Mouse (Mus musculus): Measurements from ENCODE around the gene Olfr1555-ps1. TPM values are rescaled to one million over a fixed set of nuclear protein-coding genes. Genes with fewer than 3 reads are reported as not detected.

Olfr1555-ps1 gene
- polyA plus RNA-seq, 1 experiment: not detected

DNA sequence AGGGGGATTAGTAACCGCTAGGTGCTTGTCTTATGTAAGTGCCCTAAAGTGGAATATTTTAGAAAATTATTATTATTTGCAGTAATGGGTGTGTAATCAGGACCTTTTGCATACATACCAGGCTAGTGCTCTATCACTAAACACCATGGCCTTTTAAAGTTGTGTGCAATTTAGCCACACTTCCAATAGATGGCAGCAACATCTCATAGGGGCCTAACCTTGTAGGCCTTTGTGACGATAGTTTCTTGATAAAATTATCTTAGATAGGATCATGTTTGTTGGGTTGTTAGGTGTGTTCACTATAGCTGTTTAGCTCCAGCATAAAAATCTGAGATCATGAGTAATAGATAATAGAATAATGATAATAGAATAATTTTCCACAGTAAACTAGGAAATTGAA, 35.6 kb downstream of the Olfr1555-ps1 start:
- TF ChIP-seq MAX (IDR thresholded peaks at IDR 0.05; ENCODE audit: low read depth): no peak
- TF ChIP-seq TCF3 (IDR thresholded peaks at IDR 0.05; ENCODE audit: insufficient read length, low read depth): no peak
- TF ChIP-seq E2F4 (IDR thresholded peaks at IDR 0.05; ENCODE audit: insufficient read depth): no peak
- no peak for TF ChIP-seq POLR2A (IDR thresholded peaks at IDR 0.05; ENCODE audit: insufficient read length, low read depth)
- no peak for TF ChIP-seq REST (IDR thresholded peaks at IDR 0.05; ENCODE audit: insufficient read depth, insufficient read length)
- TF ChIP-seq CEBPB (IDR thresholded peaks at IDR 0.05; ENCODE audit: insufficient read depth, poor library complexity, severe bottlenecking): no peak
- no peak for TF ChIP-seq SRF (IDR thresholded peaks at IDR 0.05; ENCODE audit: control insufficient read depth, insufficient read length, low read depth)
- TF ChIP-seq MYOG (IDR thresholded peaks at IDR 0.05; ENCODE audit: control insufficient read depth in 1 of 3, insufficient read depth in 1 of 3, insufficient read length in 2 of 3, low read depth in 2 of 3): no peak
- TF ChIP-seq POLR2AphosphoS2 (IDR thresholded peaks at IDR 0.05; ENCODE audit: insufficient read length, low read depth): no peak
- TF ChIP-seq TCF12 (IDR thresholded peaks at IDR 0.05; ENCODE audit: insufficient read depth, poor library complexity, severe bottlenecking): no peak
- TF ChIP-seq USF1 (IDR thresholded peaks at IDR 0.05; ENCODE audit: low read depth): no peak
- no peak for TF ChIP-seq MYOD1 (IDR thresholded peaks at IDR 0.05; ENCODE audit: control insufficient read depth in 1 of 3, insufficient read length in 2 of 3, low read depth in 2 of 3)
- no peaks in the 10 kb centered on the region for H3K79me2 ChIP-seq (ENCODE audit: control insufficient read depth, insufficient read depth)
- H3K4me2 ChIP-seq (ENCODE audit: low read depth): no peak overlapping the region
- no peak overlapping the region for H3K4me3 ChIP-seq
- no peak overlapping the region for H3ac ChIP-seq (ENCODE audit: control insufficient read depth, insufficient read length)
- H3K27me3 ChIP-seq (ENCODE audit: control insufficient read depth, insufficient read depth, insufficient read length): no peaks in the 10 kb centered on the region
- no peaks in the 10 kb centered on the region for H3K36me3 ChIP-seq (ENCODE audit: control insufficient read depth, insufficient read depth)

- Histone ChIP-seq H3K4me3 (no peak within 1 kb of the TSS), H3ac (ENCODE audit: control insufficient read depth, insufficient read length) (no peak within 1 kb of the TSS), H3K36me3 (ENCODE audit: control insufficient read depth, insufficient read depth) (no peaks in the 10 kb centered on the region), H3K79me2 (ENCODE audit: control insufficient read depth, insufficient read depth) (no peaks in the 10 kb centered on the region), H3K27me3 (ENCODE audit: control insufficient read depth, insufficient read depth, insufficient read length) (no peaks in the 10 kb centered on the region), H3K4me2 (ENCODE audit: low read depth) (no peak within 1 kb of the TSS)
- TF ChIP-seq POLR2AphosphoS2 (IDR thresholded peaks at IDR 0.05; ENCODE audit: insufficient read length, low read depth) (no peak), TCF12 (IDR thresholded peaks at IDR 0.05; ENCODE audit: insufficient read depth, poor library complexity, severe bottlenecking) (no peak), USF1 (IDR thresholded peaks at IDR 0.05; ENCODE audit: low read depth) (no peak), MYOD1 (IDR thresholded peaks at IDR 0.05; ENCODE audit: control insufficient read depth in 1 of 3, insufficient read length in 2 of 3, low read depth in 2 of 3) (no peak), CEBPB (IDR thresholded peaks at IDR 0.05; ENCODE audit: insufficient read depth, poor library complexity, severe bottlenecking) (no peak), TCF3 (IDR thresholded peaks at IDR 0.05; ENCODE audit: insufficient read length, low read depth) (no peak), E2F4 (IDR thresholded peaks at IDR 0.05; ENCODE audit: insufficient read depth) (no peak), MYOG (IDR thresholded peaks at IDR 0.05; ENCODE audit: control insufficient read depth in 1 of 3, insufficient read depth in 1 of 3, insufficient read length in 2 of 3, low read depth in 2 of 3) (no peak), POLR2A (IDR thresholded peaks at IDR 0.05; ENCODE audit: insufficient read length, low read depth) (no peak), REST (IDR thresholded peaks at IDR 0.05; ENCODE audit: insufficient read depth, insufficient read length) (no peak), SRF (IDR thresholded peaks at IDR 0.05; ENCODE audit: control insufficient read depth, insufficient read length, low read depth) (no peak), MAX (IDR thresholded peaks at IDR 0.05; ENCODE audit: low read depth) (no peak)
Measured at GRCm38 (mm10) chr19:12123103-12123502, 46.8 kb downstream of the Olfr1555-ps1 start, which contains the start of gene Olfr76. Gene Olfr76 (minus strand): TSS chr19:12123203.

DNA sequence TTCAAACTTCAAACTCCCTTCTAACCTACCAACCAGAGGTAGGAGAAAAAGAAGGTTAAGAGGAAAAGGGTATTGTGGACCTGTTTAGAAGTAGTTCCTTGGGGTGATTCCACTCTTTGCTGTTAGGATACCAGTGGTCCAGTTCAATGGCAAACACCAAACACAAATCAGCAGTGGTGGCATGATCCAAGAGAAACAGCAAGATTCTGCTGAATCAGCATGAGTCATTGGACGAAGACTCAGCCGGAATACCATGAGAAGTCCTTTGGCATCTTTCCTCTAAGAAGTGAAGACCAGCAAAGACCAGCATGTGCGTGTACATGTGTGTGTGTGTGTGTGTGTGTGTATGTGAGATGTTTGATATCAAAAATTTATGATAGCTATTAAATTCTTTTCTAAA, 53.4 kb downstream of the Olfr1555-ps1 start:
- Histone ChIP-seq H3K79me2 (ENCODE audit: control insufficient read depth, insufficient read depth) (no peaks in the 10 kb centered on the region), H3ac (ENCODE audit: control insufficient read depth, insufficient read length) (no peak overlapping the region), H3K36me3 (ENCODE audit: control insufficient read depth, insufficient read depth) (no peaks in the 10 kb centered on the region), H3K4me3 (no peak overlapping the region), H3K4me2 (ENCODE audit: low read depth) (no peak overlapping the region), H3K27me3 (ENCODE audit: control insufficient read depth, insufficient read depth, insufficient read length) (no peaks in the 10 kb centered on the region)
- no peak for TF ChIP-seq USF1 (IDR thresholded peaks at IDR 0.05; ENCODE audit: low read depth)
- TF ChIP-seq TCF12 (IDR thresholded peaks at IDR 0.05; ENCODE audit: insufficient read depth, poor library complexity, severe bottlenecking): no peak
- TF ChIP-seq CEBPB (IDR thresholded peaks at IDR 0.05; ENCODE audit: insufficient read depth, poor library complexity, severe bottlenecking): no peak
- TF ChIP-seq MYOD1 (IDR thresholded peaks at IDR 0.05; ENCODE audit: control insufficient read depth in 1 of 3, insufficient read length in 2 of 3, low read depth in 2 of 3): no peak
- no peak for TF ChIP-seq TCF3 (IDR thresholded peaks at IDR 0.05; ENCODE audit: insufficient read length, low read depth)
- no peak for TF ChIP-seq MAX (IDR thresholded peaks at IDR 0.05; ENCODE audit: low read depth)
- no peak for TF ChIP-seq SRF (IDR thresholded peaks at IDR 0.05; ENCODE audit: control insufficient read depth, insufficient read length, low read depth)
- TF ChIP-seq POLR2AphosphoS2 (IDR thresholded peaks at IDR 0.05; ENCODE audit: insufficient read length, low read depth): no peak
- no peak for TF ChIP-seq MYOG (IDR thresholded peaks at IDR 0.05; ENCODE audit: control insufficient read depth in 1 of 3, insufficient read depth in 1 of 3, insufficient read length in 2 of 3, low read depth in 2 of 3)
- no peak for TF ChIP-seq POLR2A (IDR thresholded peaks at IDR 0.05; ENCODE audit: insufficient read length, low read depth)
- no peak for TF ChIP-seq REST (IDR thresholded peaks at IDR 0.05; ENCODE audit: insufficient read depth, insufficient read length)
- TF ChIP-seq E2F4 (IDR thresholded peaks at IDR 0.05; ENCODE audit: insufficient read depth): no peak

DNA sequence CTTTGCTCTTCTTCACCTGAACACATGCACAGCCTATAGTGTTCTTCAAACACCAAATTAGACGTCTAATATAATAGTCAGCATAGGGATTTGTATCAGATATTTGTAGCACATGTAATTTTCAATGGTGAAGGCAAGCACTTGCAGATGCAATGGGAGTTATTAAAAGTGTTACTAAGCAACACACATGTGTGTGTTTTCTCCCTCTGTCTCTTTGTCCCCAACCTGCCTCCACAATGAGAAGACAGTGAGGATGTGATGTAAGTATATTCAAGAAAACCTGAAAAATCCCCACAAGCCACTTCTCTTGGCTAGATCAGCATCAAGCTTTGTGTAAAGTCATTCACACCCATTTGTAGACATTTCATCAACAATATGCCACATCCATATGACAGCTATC, 54.1 kb downstream of the Olfr1555-ps1 start, which contains the start of gene Olfr1428:
Gene Olfr1428, minus strand, starts transcription at position 101 of the 400 bp plus-strand sequence.
- Histone ChIP-seq H3K4me2 (ENCODE audit: low read depth) (no peak within 1 kb of the TSS), H3K36me3 (ENCODE audit: control insufficient read depth, insufficient read depth) (no peaks in the 10 kb centered on the region)

More for the DNA sequence above, 54.1 kb downstream of the Olfr1555-ps1 start, which contains the start of gene Olfr1428:
- no peaks in the 10 kb centered on the region for H3K79me2 ChIP-seq (ENCODE audit: control insufficient read depth, insufficient read depth)
- H3ac ChIP-seq (ENCODE audit: control insufficient read depth, insufficient read length): no peak within 1 kb of the TSS
- no peak within 1 kb of the TSS for H3K4me3 ChIP-seq
- H3K27me3 ChIP-seq (ENCODE audit: control insufficient read depth, insufficient read depth, insufficient read length): no peaks in the 10 kb centered on the region
- TF ChIP-seq MYOG (IDR thresholded peaks at IDR 0.05; ENCODE audit: control insufficient read depth in 1 of 3, insufficient read depth in 1 of 3, insufficient read length in 2 of 3, low read depth in 2 of 3) (no peak), SRF (IDR thresholded peaks at IDR 0.05; ENCODE audit: control insufficient read depth, insufficient read length, low read depth) (no peak), E2F4 (IDR thresholded peaks at IDR 0.05; ENCODE audit: insufficient read depth) (no peak), USF1 (IDR thresholded peaks at IDR 0.05; ENCODE audit: low read depth) (no peak), TCF12 (IDR thresholded peaks at IDR 0.05; ENCODE audit: insufficient read depth, poor library complexity, severe bottlenecking) (no peak), TCF3 (IDR thresholded peaks at IDR 0.05; ENCODE audit: insufficient read length, low read depth) (no peak), REST (IDR thresholded peaks at IDR 0.05; ENCODE audit: insufficient read depth, insufficient read length) (no peak), CEBPB (IDR thresholded peaks at IDR 0.05; ENCODE audit: insufficient read depth, poor library complexity, severe bottlenecking) (no peak), MAX (IDR thresholded peaks at IDR 0.05; ENCODE audit: low read depth) (no peak), POLR2A (IDR thresholded peaks at IDR 0.05; ENCODE audit: insufficient read length, low read depth) (no peak), MYOD1 (IDR thresholded peaks at IDR 0.05; ENCODE audit: control insufficient read depth in 1 of 3, insufficient read length in 2 of 3, low read depth in 2 of 3) (no peak), POLR2AphosphoS2 (IDR thresholded peaks at IDR 0.05; ENCODE audit: insufficient read length, low read depth) (no peak)

Other genes with a start within 250 kb of the Olfr1555-ps1 start
- gene Osbp, start 204.2 kb downstream of the Olfr1555-ps1 start, polyA plus RNA-seq (2012; fragmentation: generic; extraction: Trizol): 23.1 TPM
- not detected for gene Olfr1423, start 128.8 kb downstream of the Olfr1555-ps1 start, polyA plus RNA-seq (2012; fragmentation: generic; extraction: Trizol)
- not detected for gene Olfr1424, start 107.4 kb downstream of the Olfr1555-ps1 start, polyA plus RNA-seq (2012; fragmentation: generic; extraction: Trizol)
- gene Olfr1425, start 92.4 kb downstream of the Olfr1555-ps1 start, polyA plus RNA-seq (2012; fragmentation: generic; extraction: Trizol): not detected
- gene Olfr1426, start 78.1 kb downstream of the Olfr1555-ps1 start, polyA plus RNA-seq (2012; fragmentation: generic; extraction: Trizol): not detected
- not detected for gene Olfr1427, start 66.8 kb downstream of the Olfr1555-ps1 start, polyA plus RNA-seq (2012; fragmentation: generic; extraction: Trizol)
- not detected for gene Olfr1428, start 54.2 kb downstream of the Olfr1555-ps1 start, polyA plus RNA-seq (2012; fragmentation: generic; extraction: Trizol)
- not detected for gene Olfr76, start 46.9 kb downstream of the Olfr1555-ps1 start, polyA plus RNA-seq (2012; fragmentation: generic; extraction: Trizol)
- not detected for gene Olfr1431, start 30.5 kb upstream of the Olfr1555-ps1 start, polyA plus RNA-seq (2012; fragmentation: generic; extraction: Trizol)
- gene Olfr1432, start 62.5 kb upstream of the Olfr1555-ps1 start, polyA plus RNA-seq (2012; fragmentation: generic; extraction: Trizol): not detected
- gene Olfr262, start 71.5 kb upstream of the Olfr1555-ps1 start, polyA plus RNA-seq (2012; fragmentation: generic; extraction: Trizol): not detected
- not detected for gene Olfr235, start 90.9 kb upstream of the Olfr1555-ps1 start, polyA plus RNA-seq (2012; fragmentation: generic; extraction: Trizol)
- not detected for gene Olfr1434, start 109.7 kb upstream of the Olfr1555-ps1 start, polyA plus RNA-seq (2012; fragmentation: generic; extraction: Trizol)
- gene Olfr1436, start 129.0 kb upstream of the Olfr1555-ps1 start, polyA plus RNA-seq (2012; fragmentation: generic; extraction: Trizol): not detected
- not detected for gene Olfr1437, start 155.0 kb upstream of the Olfr1555-ps1 start, polyA plus RNA-seq (2012; fragmentation: generic; extraction: Trizol)
- gene Olfr1438-ps1, start 165.8 kb upstream of the Olfr1555-ps1 start, polyA plus RNA-seq (2012; fragmentation: generic; extraction: Trizol): not detected
- not detected for gene Olfr1440, start 217.2 kb upstream of the Olfr1555-ps1 start, polyA plus RNA-seq (2012; fragmentation: generic; extraction: Trizol)
- gene Olfr1441, start 247.3 kb upstream of the Olfr1555-ps1 start, polyA plus RNA-seq (2012; fragmentation: generic; extraction: Trizol): not detected